ENCODE assay signal across 23 mouse cellular contexts in genomic region chr5:93098811-93099210, GRCm38 (mm10). TPM values are rescaled to one million over a fixed set of nuclear protein-coding genes. Genes with fewer than 3 reads are reported as not detected.
DNase-seq lines count a peak whose midpoint lies in the region; ATAC-seq and TF ChIP-seq lines count a peak whose summit lies in the region.
"Had no signal": no experiment of that assay in that cellular context is flagged by ENCODE, and none has a peak within 500 bp of the region (broad histone marks: within the 10 kb centered on the region; RNA-seq: fewer than 3 reads in every experiment).

No protein-coding gene starts in this region.

- H3K27ac ChIP-seq in heart, postnatal 0 days (ENCODE audit: low read depth) = peak overlapping the region; percentile 30; the same call in 1 of the 2 replicates
- H3K27ac ChIP-seq in stomach, embryonic 16.5 days (ENCODE audit: low read length) = peak overlapping the region; percentile 38; the same call in 1 of the 2 replicates
- H3K27ac ChIP-seq in stomach, postnatal 0 days (replicated peaks) = no peak overlapping the region
- H3K27ac ChIP-seq: forebrain, embryonic 15.5 days; hindbrain, embryonic 10.5 days; left cerebral cortex, adult 2 months; midbrain, embryonic 15.5 days had no signal

- no peak overlapping the region for H3K4me3 ChIP-seq in heart, postnatal 0 days (ENCODE audit: low read depth, low read length)
- no peak overlapping the region for H3K4me3 ChIP-seq in stomach, embryonic 16.5 days (replicated peaks; ENCODE audit: low read length)
- no peak overlapping the region for H3K4me3 ChIP-seq in stomach, postnatal 0 days (ENCODE audit: low read depth, low read length)
- H3K4me3 ChIP-seq: forebrain, embryonic 15.5 days; hindbrain, embryonic 10.5 days; left cerebral cortex, adult 2 months; midbrain, embryonic 15.5 days; myocyte had no signal

- H3K9ac ChIP-seq in heart, postnatal 0 days (replicated peaks; ENCODE audit: low read depth, low read length) = no peak overlapping the region
- H3K9ac ChIP-seq in stomach, embryonic 16.5 days (ENCODE audit: low read length) = 0 out of 2 replicates have a peak overlapping the region, but pooled peaks have one; percentile 31
- H3K9ac ChIP-seq in stomach, postnatal 0 days (ENCODE audit: low read length) = no peak overlapping the region
- H3K9ac ChIP-seq: forebrain, embryonic 15.5 days; midbrain, embryonic 15.5 days had no signal

- no peaks in the 10 kb centered on the region for H3K9me3 ChIP-seq in heart, postnatal 0 days (replicated peaks; ENCODE audit: control insufficient read depth, low read length)
- no peaks in the 10 kb centered on the region for H3K9me3 ChIP-seq in stomach, embryonic 16.5 days (replicated peaks; ENCODE audit: control insufficient read depth, low read length)
- H3K9me3 ChIP-seq in stomach, postnatal 0 days (ENCODE audit: control insufficient read depth, low read length) = no peaks in the 10 kb centered on the region
- H3K9me3 ChIP-seq: forebrain, embryonic 15.5 days; midbrain, embryonic 15.5 days had no signal

- peak; percentile 25; the same call in 1 of the 2 replicates for ATAC-seq in heart, postnatal 0 days (ENCODE audit: insufficient read depth, low read depth)
- ATAC-seq in stomach, embryonic 16.5 days (ENCODE audit: insufficient read depth, low FRiP score) = no peak
- ATAC-seq in stomach, postnatal 0 days (ENCODE audit: low FRiP score, low TSS enrichment) = no peak
- ATAC-seq: CD4-positive, CD25-positive, alpha-beta regulatory T cell, adult 4 months; forebrain, embryonic 15.5 days; midbrain, embryonic 15.5 days; Patski had no signal

- DNase-seq in heart, adult 11 months = peak; percentile 89
- no peak for DNase-seq in heart, adult 8-10 months (ENCODE audit: low spot score)
- DNase-seq in heart, postnatal 0 days (ENCODE audit: low spot score) = no peak
- no peak for DNase-seq in heart, postnatal 4 days
- DNase-seq in stomach, postnatal 0 days (ENCODE audit: low spot score) = no peak
- no peak for DNase-seq in layer of hippocampus, postnatal 36 days
- DNase-seq: adrenal gland, postnatal 10 days; cerebellum, postnatal 10 days; gastrocnemius, postnatal 25 days; kidney, postnatal 25 days; left cerebral cortex, postnatal 4 days; liver; thymus, postnatal 25 days had no signal

- no peaks in the 10 kb centered on the region for H3K27me3 ChIP-seq in heart, postnatal 0 days (ENCODE audit: control insufficient read depth, insufficient read depth, low read length)
- H3K27me3 ChIP-seq in stomach, embryonic 16.5 days (ENCODE audit: control insufficient read depth, insufficient read depth, low read length) = no peaks in the 10 kb centered on the region
- H3K27me3 ChIP-seq in stomach, postnatal 0 days (ENCODE audit: control insufficient read depth, insufficient read depth, low read length) = no peaks in the 10 kb centered on the region
- H3K27me3 ChIP-seq: forebrain, embryonic 15.5 days; midbrain, embryonic 15.5 days; Patski had no signal

- TF ChIP-seq EP300 in heart, postnatal 0 days (IDR thresholded peaks at IDR 0.05; ENCODE audit: low read depth) = no peak
- TF ChIP-seq EP300 in stomach, postnatal 0 days (optimal IDR thresholded peaks at IDR 0.05) = no peak

- peak overlapping the region; percentile 5; the same call in 1 of the 2 replicates for H3K4me2 ChIP-seq in heart, postnatal 0 days (ENCODE audit: low read depth, low read length)
- H3K4me2 ChIP-seq in stomach, embryonic 16.5 days (ENCODE audit: low read depth, low read length) = 0 out of 2 replicates have a peak overlapping the region, but pooled peaks have one; percentile 12
- no peak overlapping the region for H3K4me2 ChIP-seq in stomach, postnatal 0 days (replicated peaks; ENCODE audit: low read depth)
- H3K4me2 ChIP-seq: forebrain, embryonic 15.5 days; midbrain, embryonic 15.5 days had no signal

- no peak for TF ChIP-seq CTCF in heart, postnatal 0 days (IDR thresholded peaks at IDR 0.05; ENCODE audit: low read depth)
- TF ChIP-seq CTCF in stomach, postnatal 0 days (IDR thresholded peaks at IDR 0.05; ENCODE audit: low read depth) = no peak

- H3K4me1 ChIP-seq in heart, postnatal 0 days (ENCODE audit: control insufficient read depth, insufficient read depth) = peaks cover 27% of the 10 kb centered on the region
- peaks cover 57% of the 10 kb centered on the region for H3K4me1 ChIP-seq in stomach, embryonic 16.5 days (ENCODE audit: control insufficient read depth, insufficient read depth, low read length)
- H3K4me1 ChIP-seq in stomach, postnatal 0 days (replicated peaks; ENCODE audit: control insufficient read depth, insufficient read depth) = peaks cover 3% of the 10 kb centered on the region; the same call in 1 of the 2 replicates

- no peaks in the 10 kb centered on the region for H3K36me3 ChIP-seq in heart, postnatal 0 days (replicated peaks; ENCODE audit: control insufficient read depth, insufficient read depth, low read length)
- no peaks in the 10 kb centered on the region for H3K36me3 ChIP-seq in stomach, embryonic 16.5 days (ENCODE audit: control insufficient read depth, insufficient read depth, low read length)
- H3K36me3 ChIP-seq in stomach, postnatal 0 days (ENCODE audit: control insufficient read depth, insufficient read depth, low read length) = peaks cover 3% of the 10 kb centered on the region; the same call in 1 of the 2 replicates
- H3K36me3 ChIP-seq: midbrain, embryonic 15.5 days had no signal

- WGBS in heart, postnatal 0 days = 44% methylated on average over 14 of the region's 14 CpGs
- WGBS in stomach, embryonic 16.5 days = 58% methylated on average over 14 of the region's 14 CpGs
- WGBS in stomach, postnatal 0 days = 59% methylated on average over 14 of the region's 14 CpGs

RNA-seq across cellular contexts. Expression of gene Sept11, which starts 5.6 kb away (rescaled TPM):
- total RNA-seq in heart, adult 8-10 months (2022) = 10 to 100 TPM; 23.6 to 29.9 (median 25.5) TPM
- total RNA-seq in heart, postnatal 0 days (2014; rRNA removed; ENCODE audit: low replicate concordance) = 38.2 and 52.2 TPM in 2 replicates
- polyA plus RNA-seq in heart, postnatal 0 days (2015; fragmentation: Nextera tagmentation; extraction: Ambion mirVana) = 47.6 and 49.5 TPM in 2 replicates
- 100 to 1,000 TPM; 120 to 130 TPM for total RNA-seq in heart, postnatal 4 days (2021)
- polyA plus RNA-seq in stomach, embryonic 16.5 days (2015; fragmentation: Nextera tagmentation; extraction: Ambion mirVana) = 134 and 146 TPM in 2 replicates
- polyA plus RNA-seq in stomach, postnatal 0 days (2015; fragmentation: Nextera tagmentation; extraction: Ambion mirVana) = 37.9 and 42.5 TPM in 2 replicates
- 100 to 1,000 TPM; 102 to 114 TPM for total RNA-seq in layer of hippocampus, postnatal 36 days (2021)

RNA-seq across cellular contexts. Expression of gene Sowahb, which starts 54.0 kb away (rescaled TPM):
- under 1 TPM; 0.05 to 0.22 (median 0.12) TPM for total RNA-seq in heart, adult 8-10 months (2022)
- not detected in 2 replicates for total RNA-seq in heart, postnatal 0 days (2014; rRNA removed; ENCODE audit: low replicate concordance)
- polyA plus RNA-seq in heart, postnatal 0 days (2015; fragmentation: Nextera tagmentation; extraction: Ambion mirVana) = not detected in 2 replicates
- under 1 TPM in 1 of 2 experiments, not detected in 1; 0.10 TPM for total RNA-seq in heart, postnatal 4 days (2021)
- polyA plus RNA-seq in stomach, embryonic 16.5 days (2015; fragmentation: Nextera tagmentation; extraction: Ambion mirVana) = 1.8 and 2.0 TPM in 2 replicates
- 1.7 and 2.1 TPM in 2 replicates for polyA plus RNA-seq in stomach, postnatal 0 days (2015; fragmentation: Nextera tagmentation; extraction: Ambion mirVana)
- 1 to 10 TPM; 1.7 to 2.0 TPM for total RNA-seq in layer of hippocampus, postnatal 36 days (2021)
- total RNA-seq: gastrocnemius, postnatal 25 days; megakaryocyte, adult 5-6 weeks had no signal
- polyA plus RNA-seq: CD4-positive, CD25-positive, alpha-beta regulatory T cell, adult 4 months; myocyte; neural tube, embryonic 14.5 days had no signal
